Mouse (Mus musculus): ENCODE measurements around the gene Ckap5. TPM values are rescaled to one million over a fixed set of nuclear protein-coding genes. Genes with fewer than 3 reads are reported as not detected.

Gene Ckap5
- 32.6 TPM for total RNA-seq (2023)

DNA sequence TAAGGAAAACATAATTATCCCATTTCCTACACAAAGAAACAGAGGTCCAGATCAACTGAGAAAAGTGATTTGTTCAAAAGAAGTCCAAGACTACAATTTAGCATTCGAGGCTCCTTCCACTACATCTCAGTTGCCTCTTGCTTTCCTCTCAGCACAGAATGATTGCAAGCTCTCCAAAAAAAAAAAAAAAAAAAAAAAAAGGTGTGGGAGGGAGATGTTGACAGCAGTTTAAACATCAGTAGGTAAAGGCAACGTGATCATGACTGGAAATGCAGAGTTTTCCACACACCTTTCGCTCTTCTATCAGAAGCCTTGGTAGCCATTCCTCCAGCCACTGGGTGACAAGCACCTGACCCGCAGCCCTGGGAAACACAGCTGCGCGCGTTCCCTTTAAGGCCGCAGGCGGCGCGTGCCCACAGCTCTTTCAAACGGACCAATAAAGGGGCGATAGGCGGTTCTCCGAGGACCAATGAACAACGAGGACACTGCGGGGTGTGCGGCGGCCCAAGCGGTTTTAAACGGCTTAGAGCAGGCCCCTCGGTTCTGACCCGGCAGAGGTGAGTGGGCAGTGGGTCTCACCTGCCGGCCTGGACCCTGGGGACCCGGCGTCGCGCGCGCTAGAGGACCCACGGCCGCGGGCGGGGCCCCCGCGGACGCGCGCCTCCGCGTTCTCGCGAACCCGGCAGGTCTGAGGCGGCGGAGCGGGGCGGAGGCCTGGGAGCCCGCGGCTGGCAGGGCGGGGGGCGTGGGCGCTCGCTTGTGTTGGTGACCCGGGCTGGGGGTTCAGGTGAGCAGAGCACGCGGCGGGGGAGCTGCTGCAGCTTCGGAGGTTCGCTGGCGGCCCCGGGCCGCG is at the start of gene Ckap5:
Gene Ckap5 (plus strand): TSS at position 469 of the 853 bp plus-strand sequence.

DNA sequence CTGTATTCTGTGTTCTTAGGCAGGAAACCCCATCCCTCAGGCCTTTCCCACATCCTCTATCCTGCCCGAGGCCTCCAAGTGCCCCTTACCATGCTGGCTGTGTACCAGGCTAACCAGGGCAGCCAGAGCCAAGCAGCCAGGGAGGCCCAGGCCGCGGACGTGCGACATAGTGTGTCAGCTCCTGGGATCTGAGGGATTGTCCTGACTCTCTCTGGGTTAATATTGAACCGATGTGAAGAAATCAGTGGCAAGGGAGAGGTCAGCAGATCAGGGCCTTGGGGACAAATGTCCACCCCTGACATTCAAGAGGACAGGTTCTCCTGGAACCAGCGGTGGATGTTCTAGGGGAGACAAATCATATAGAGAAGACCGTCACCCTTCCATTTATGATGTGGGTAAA is 109.7 kb downstream of the Ckap5 start, which contains the start of gene F2:
Gene F2 (minus strand): TSS at position 186 of the 400 bp plus-strand sequence.

DNA sequence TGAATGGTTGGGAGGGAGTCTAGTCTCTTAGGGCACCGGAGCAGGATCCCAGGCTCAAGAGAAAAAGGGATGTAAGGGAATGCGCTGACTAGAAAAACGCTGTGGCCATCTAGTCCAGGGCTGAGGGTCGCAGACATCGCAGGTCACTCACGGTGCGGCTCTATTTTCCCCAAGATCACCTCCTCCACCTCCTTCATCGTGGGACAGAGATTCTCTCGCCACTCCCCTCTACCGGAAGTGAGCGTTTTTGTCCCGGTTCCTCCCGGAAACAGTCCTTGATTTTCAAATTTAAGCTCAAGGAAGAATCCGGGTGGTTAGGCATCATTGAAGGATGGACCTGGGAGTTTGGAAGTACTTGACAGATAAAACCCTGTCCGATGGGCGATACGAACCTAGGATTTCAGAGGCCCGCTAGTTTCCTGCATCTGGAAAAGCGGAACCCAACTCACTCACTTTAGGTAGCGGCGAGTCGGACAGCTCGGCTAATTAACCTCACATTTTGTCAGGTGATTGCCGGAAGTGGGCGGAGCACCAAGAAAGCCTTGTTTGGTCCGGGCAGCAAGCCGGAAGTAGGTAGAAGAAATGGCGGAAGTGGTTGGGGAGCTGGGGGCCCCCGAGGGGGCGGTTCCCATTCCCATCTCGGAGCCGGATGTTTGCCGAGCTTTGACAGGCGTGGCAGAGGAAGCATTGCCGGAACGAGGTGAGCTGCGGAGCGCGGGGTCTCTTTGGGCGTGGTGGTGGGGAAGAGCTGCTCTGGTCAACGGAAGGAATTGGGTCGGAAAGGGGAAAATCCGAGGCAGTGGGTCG is 123.2 kb downstream of the Ckap5 start, which contains the start of the genes Zfp408 and Arhgap1:
Gene Zfp408 (minus strand): TSS at position 239 of the 807 bp plus-strand sequence.
Gene Arhgap1 (plus strand): TSS at position 308 of the 807 bp plus-strand sequence.

Other genes with a start within 250 kb of the Ckap5 start
- 6.8 TPM for gene 1110051M20Rik, start 82.1 kb upstream of the Ckap5 start, total RNA-seq (2023)
- gene Lrp4, start 69.3 kb upstream of the Ckap5 start, total RNA-seq (2023): not detected
- not detected for gene F2, start 109.7 kb downstream of the Ckap5 start, total RNA-seq (2023)
- gene Zfp408, start 123.0 kb downstream of the Ckap5 start, total RNA-seq (2023): 30.1 TPM
- 103 TPM for gene Arhgap1, start 123.1 kb downstream of the Ckap5 start, total RNA-seq (2023)
- 48.5 TPM for gene Atg13, start 183.8 kb downstream of the Ckap5 start, total RNA-seq (2023)
- 12.0 TPM for gene Harbi1, start 184.1 kb downstream of the Ckap5 start, total RNA-seq (2023)
- 74.6 TPM for gene Ambra1, start 203.4 kb downstream of the Ckap5 start, total RNA-seq (2023)